Mouse (Mus musculus) retina, adult 2 months (tissue): ENCODE data around the gene Dbx1.

Source experiments
- DNase-seq: peaks from one replicate; pipeline ENCODE4 v3.0.0-alpha.2; 2012; ENCODE audit warnings: low read depth, low spot score

Dbx1 gene

DNA sequence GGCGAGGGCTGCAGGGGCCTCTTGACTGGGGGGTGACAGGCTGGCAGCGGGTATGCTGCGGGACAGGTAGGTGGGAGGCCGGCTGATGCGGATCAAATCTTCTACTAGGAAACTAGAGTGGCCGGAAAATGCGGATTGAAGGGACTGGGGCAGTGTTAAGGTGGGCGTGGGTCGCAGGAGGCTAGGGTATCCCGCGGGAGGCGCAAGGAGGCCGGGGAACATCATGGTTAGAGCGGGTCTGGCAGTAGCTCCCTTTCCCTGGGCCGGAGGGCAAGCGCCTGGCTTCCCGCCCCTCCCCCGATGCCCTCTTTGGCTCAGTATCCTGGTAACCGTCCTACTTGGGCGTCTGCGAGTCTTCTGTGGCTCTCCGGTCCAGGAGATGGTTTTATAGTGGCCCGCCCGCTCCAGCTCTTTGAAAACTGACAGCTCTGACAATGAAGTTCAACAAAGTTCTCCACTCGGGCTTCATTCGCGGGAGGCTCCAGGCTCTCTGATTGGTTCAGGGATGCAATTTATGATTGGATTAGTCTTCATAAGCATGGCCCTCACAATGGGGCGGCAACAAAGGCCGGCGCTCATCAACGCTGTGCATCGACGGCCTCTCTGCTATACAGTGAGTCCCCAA lies at the start of gene Dbx1:
Dbx1 (minus strand) TSS at position 359 of the 625 bp plus-strand sequence.
- no peak for DNase-seq

GRCm38 (mm10) chr7:49678826-49679377 lies 42.3 kb upstream of the Dbx1 start:
- DNase-seq = no peak

DNA sequence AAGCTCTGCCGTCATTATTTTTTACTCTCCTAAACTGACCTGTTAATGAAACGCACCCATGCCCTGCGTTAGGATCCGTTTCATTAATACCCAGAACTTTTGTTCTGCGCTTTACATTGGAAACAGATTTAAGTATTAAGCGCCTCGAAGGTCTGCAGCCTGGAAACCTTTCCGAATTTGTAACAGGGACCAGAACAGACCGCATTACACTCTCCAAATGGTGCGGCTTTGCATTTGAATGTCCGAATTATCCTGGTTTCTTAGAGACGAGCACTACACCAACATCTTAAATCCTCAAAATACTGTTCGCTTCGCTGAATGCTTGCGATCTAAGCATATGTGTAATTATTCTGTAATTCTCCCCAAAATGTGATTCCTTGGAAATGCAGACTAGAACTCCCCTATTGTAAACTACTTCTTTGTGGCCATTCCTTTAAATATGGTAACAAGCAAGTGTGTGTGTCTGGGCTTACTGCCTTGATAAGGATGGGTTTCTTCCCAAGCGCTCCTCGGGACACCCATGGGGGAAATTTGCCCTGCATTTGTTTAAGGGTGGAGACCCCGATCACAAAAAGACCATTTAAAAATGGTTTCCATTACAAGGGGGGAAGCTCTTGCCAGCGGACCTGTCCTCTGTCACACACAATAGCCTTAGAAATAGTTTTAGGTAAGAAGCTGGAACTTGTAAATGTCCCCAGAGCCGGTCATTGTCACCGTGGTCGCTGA lies 41.6 kb upstream of the Dbx1 start:
- no peak for DNase-seq

GRCm38 (mm10) chr7:49677166-49677565 lies 40.5 kb upstream of the Dbx1 start:
- no peak for DNase-seq

DNA sequence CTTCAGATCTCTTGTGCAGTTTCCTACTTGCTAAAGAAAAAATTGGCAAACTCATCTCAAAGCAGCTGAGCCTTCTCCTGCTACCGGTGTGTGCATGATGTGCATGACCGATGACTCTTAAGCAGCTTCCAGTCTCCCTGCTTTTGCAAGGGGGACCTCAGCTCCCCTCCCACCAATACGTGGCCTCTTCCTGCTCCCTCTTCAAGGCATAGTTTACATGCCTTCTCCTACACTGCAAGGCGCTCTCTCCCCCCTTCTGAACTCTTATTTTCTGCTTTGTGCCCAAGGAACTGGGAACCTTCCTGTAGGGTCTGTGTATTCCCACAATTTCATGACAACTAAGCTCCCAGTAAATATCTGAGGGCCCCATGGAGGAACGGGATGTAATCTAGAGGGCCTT lies 40.0 kb upstream of the Dbx1 start:
- no peak for DNase-seq

DNA sequence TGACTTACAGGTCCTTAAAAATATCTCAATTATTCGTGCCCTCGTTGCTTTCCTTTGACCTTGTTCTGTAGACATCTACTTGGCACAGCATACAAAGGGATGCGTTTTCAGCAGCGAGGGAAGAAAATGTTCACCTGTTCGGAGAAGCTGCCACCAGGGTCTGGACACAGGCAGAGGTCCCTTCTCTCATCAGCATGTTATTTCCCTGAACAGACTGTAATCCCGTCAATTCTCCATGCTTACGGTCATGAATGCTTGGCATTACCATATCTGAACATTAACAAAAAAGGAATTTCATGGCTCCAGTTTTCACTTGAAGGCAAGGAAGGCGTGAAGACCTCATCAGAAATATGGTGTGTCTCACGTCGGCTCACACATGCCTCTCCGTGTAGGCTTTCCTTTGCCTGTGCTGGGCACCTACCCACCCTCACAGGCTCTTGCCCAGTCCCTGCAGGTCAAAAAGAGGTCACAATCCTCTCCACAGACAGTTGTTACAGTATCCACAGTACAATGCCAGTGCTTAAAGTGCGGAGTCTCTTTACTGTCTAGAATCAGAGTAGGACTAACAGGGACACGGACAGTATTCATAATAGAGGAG lies 31.7 kb upstream of the Dbx1 start:
- no peak for DNase-seq

DNA sequence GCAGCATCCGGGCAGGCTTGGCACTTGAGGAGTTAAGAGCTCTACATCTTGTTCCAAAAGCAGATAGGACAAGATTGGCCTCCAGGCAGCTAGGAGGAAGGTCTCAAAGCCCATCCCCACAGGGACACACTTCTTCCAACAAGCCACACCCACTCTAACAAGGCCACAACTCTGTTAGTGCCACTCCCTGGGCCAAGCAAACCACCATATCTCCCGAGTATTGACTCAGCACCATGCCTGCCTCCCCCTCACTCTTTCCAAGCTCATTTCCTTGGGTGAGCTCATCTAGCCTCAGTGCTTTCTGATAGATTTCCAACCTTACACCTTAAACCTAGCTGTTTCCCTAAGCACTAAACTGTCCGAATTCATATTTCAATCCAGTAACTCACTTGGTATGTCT lies 26.9 kb upstream of the Dbx1 start:
- no peak for DNase-seq

GRCm38 (mm10) chr7:49662492-49663026 lies 25.9 kb upstream of the Dbx1 start:
- no peak for DNase-seq

- no peak for DNase-seq
Observed at GRCm38 (mm10) chr7:49661811-49662491, 25.3 kb upstream of the Dbx1 start.

DNA sequence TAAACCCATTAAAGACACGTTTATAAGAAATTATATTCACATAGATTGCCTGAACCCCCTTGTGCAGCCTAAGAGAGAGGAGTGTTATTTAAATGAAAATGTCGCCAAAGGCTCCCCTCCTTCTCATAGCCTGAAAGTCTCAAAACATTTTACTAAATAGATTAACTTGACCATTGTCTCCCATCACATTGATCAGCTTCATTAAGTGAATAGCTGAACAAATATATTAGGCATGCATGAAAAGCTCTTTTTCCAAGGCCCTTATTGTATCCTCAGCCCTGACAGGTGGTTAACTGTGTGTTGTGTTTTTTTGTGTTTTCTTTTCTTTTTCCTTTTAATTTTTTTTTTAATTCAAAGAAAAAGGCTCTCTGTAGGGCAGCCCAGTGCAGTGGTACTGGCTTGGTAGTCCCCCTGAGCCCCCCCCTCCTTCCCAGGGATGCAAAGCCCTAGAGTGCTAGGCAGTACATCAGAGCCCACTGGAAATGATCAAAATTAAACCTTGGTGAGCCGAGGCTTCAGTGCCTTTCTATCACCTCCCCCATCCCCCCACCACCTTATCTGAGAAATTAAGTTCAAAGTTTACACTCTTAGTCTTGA lies 4.2 kb upstream of the Dbx1 start:
- no peak for DNase-seq

DNA sequence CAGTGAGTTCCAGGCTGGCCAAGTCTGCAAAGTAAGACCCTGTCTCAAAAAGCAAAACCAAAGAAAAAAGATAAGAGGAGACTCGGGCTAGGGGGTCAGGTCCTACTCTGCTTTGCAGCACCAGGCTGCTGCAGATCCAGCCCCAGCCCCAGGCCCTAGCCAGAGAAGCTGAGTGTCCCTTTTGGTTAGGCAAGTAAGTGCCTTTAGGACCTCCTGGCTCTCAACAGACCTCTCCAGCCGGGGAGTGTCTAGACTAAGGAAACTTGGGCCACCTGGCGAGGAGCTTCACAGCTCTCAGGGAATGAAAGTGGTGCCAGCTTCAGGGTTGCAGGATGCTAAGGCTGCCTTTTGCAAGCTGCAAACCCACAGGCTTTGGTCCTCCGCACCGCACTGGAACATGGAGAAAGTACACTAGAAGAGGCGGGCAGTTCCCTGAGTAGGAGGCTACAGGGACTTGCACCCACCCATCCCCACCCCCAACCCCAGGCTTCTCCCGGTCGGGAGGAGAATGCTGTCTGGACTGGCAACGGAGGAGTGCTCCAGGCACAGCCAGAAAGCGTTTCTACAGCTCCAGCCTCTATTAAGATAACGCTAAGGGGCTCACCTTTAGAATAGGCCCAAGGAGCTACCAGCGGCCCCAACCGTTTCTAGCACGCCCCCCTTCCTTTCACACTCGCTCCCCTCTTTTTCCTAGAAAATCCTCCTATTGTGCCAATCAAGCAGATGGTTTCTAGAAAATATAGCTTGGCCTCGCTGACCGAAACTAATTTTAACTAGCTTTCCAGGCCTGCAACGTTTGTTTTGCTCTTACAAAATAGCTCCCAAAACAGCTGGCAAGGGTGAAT lies 3.4 kb upstream of the Dbx1 start:
- no peak for DNase-seq

DNA sequence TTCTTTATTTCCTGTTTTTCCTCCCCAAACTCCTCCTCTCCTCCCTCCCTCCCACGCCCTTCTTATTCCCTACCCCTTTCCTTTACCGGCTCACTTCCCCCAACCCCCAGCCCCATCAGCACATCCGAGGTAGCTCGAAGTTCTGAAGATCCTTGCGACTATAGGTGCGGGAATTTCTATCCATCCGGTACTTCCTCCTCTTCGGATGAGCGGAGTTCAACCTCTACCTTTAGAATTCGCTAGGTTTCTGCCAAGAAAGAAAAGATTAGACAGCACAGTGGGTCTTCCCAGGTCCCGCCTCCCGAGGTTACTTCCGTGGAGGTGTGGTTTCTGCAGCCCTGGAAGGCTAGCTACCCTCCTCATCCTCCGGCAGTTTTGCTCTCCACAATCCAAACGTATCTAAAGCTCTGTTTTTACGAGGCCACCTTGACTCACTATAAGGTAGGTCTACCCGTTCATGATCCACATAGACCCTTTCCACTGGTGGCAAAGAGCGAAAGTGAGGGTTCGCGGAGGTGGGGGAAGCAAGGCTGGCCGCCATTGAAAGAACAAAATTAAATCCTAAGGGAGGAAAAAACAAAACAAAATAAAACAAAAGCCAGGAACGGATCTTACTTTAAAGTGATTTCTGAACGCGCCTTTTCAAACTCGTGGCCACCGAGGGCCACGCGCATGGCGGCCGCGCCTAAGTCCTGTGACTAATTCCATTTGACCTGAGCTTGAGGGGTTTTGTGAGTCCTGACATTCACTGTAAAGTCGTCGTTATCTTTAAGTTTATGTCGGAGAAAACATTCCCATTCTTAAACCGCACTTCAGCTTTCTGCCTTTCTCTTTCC lies 2.5 kb upstream of the Dbx1 start:
- no peak for DNase-seq

DNA sequence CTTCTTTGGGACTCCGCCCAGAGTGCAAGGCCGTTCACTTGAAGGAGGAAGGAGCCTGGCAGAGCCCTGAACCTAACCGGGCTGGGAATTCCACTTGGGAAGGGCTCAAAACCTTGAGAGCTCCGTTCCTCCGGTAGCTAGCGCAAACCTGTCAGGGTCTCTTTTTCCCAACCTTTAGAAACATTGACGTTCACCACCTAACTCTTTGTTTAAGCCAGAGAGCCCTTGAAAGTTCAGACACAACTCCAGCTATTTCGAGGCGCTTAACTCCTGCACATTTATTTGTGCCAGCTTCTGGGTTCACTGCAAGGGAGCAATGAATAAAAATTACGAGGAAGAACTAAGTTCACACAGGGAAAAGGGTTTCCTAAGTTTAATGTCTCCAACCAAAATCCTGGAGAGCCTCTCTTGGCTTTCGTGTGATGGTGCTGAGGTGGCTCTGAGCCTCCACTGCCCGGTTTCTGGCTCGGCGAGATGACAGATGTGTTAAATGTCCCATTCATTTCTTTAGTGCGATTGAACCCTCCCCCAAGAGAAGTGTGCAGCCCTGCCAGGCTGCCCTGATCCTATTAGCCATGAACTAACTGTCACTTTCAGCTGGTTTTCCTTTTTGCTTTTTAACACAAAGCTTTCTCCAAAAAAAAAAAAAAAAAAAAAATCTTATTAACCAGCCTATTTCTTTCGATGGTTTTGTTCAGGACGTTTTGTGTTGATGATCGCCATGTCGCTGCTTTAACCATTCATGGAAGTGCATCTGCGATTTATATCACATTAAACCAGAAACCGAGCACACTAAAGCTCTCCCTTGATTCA lies 1.4 kb upstream of the Dbx1 start:
- no peak for DNase-seq

DNA sequence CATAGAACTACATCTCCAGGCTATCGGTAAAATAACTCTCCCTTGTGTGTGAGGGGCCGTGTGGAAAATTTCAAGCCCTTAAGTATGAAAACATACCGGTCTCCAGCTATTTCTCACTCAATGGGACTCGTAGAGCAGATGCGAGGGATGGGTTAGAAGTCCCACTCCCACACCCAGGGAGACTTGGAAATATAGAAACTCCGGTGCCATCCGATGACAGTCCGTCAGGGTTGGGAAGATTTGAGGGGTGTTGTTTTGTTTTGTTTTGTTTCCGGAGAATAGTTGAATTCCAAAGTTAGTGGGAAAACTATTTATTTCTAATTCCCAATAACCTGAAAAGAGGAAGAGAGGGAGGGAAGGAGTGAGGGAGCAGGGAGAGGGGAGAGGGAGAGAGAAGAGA lies 632 bp upstream of the Dbx1 start:
- no peak for DNase-seq

GRCm38 (mm10) chr7:49635971-49636370 lies 678 bp downstream of the Dbx1 start:
- DNase-seq = no peak

DNA sequence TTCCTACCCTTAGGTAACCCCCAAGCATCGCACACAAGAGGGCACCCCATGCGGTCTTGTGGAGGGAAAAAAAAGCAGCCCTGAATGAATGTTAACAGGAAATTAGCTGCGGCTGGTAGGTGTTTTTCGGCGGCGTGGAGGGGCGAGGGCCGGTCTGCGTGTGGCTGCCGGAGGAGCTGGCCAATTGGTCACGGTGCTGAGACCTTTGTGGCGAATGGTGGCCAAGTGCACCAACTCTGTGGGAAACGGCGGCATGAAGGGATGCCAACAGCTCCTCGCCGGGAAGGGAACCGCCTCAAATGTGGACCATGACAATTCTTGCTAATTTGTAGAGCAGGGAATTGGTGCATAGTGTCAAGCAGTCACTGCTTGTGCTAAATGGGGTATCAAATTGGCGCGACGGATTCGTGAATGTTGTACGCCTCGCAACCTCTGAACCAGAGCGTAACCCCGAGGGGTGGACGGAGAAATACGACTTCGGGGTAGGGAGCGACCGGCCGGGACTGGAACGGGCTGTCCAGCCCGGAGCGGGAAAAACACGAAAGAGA lies 1.5 kb downstream of the Dbx1 start:
- no peak for DNase-seq

DNA sequence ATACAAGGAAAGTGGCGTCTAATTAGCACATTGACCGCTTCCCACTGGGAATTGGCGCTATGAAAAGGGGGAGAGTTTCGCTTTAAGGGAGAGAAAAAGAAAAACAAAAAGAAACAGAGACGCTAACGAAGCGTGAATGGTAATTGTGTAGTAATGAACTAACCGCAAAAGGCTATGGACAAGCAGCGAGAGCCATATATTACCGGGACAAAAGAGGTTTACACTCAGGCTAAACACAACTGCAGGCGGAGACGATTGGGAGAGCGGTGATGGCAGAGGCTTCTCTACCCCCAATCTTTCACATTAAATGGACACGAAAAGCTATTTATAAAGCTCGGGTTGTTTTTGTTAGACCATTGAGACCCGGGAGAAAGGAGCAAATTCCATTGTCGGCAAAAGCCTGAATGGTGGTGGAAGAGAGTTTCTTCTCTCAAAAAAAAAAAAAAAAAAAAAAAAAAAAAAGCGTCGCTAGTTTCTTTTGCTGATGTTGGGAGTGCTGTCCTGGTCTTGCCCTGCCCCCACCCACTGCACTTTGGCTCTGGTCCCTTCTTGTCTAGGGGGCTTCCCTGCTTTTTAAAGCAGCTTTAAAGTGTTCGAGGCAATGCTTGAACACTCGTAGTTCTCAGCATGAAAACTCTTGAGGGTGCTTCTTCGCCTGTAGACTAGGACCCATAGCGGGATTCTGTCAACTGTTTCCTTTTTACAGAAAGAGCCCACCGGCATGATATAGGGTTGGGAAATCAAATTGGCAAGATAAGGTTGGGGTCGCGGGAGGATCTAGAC lies 2.2 kb downstream of the Dbx1 start:
- no peak for DNase-seq
